Mouse (Mus musculus): ENCODE results near the gene Pnpla8.

Pnpla8 gene

GRCm38 (mm10) chr12:44346143-44346542 is 125.0 kb downstream of the Pnpla8 start:
- no peak for DNase-seq (ENCODE audit: low spot score)

- DNase-seq (ENCODE audit: low spot score): no peak
Measured at GRCm38 (mm10) chr12:44355116-44355515, 133.9 kb downstream of the Pnpla8 start.

DNA sequence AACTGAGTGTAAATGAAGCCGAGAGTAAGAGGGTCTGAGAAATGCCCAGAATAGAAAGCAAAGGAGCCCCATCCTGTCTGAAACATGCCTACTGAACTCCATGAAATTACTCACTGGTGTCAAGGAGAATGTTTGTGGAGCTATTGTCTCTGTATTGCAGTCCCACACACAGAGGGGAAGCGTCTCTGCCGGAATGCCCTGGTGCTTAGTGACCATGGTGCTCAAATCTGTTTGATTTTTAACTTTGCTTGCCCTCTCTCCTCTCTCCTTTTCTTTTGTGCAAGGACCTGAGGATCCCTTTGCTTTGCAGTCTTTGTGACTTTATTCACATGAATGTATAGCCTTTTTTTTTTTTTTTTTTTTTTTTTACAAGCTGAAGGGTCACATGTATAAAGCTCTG is 136.3 kb downstream of the Pnpla8 start:
- DNase-seq (ENCODE audit: low spot score): no peak

DNA sequence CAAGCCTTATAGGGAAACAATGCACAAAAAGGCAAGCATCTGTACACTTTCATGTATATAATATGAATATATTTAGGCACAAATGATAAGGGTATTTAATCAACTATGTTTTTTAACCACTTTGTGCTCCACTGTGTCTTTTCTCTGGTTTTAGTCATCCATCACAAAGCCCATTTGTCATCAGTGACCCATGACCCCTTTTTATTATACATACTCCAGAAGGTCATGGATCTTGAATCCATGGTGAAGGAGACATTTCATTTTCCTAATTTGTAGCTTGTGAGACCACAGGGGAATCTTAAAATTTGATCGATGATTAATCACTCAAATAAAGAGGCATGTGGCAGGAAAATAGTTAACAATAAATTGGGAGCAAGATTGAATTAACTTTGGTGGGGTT is 136.7 kb downstream of the Pnpla8 start:
- no peak for DNase-seq (ENCODE audit: low spot score)

DNA sequence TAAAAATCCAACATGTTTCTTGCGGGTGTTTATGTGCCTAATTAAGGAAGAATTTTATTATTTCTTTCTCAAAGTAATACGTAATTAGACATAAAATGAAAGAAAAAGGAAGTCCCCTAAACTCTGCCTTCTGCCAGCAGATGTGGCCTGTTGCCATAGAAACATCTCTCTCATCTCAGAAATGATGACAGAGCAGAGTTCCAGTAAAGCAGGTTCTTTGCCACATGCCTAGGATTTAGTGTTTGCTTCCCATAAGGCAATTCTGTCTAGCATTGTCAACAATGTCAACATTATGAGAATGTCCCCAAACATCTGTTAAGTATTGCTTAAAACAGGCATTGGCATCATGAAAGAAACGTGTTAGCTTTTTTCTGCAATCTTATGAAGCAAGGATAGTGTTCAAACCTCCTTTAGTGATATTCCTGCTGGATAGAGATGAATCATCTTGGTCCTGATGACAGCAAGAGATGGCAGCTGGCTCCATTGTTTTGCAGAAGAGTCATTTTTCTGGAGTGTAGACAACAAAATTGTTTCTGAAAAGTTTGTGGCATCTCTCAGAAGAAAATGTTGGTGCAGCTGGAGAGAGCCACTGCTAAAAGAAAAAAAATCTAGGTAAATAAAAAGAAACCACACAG is 150.0 kb downstream of the Pnpla8 start:
- no peak for DNase-seq (ENCODE audit: low spot score)
